Mouse (Mus musculus): ENCODE results near the gene Gdpd5. TPM values are rescaled to one million over a fixed set of nuclear protein-coding genes. Genes with fewer than 3 reads are reported as not detected.

The Gdpd5 gene
- total RNA-seq, 2 experiments from 2014 or later: 18.8 to 24.5 TPM

GRCm38 (mm10) chr7:99403254-99403653, 22.0 kb downstream of the Gdpd5 start:
- no peak for DNase-seq (ENCODE audit: low spot score in 2 of 2)

GRCm38 (mm10) chr7:99404031-99404735, 23.0 kb downstream of the Gdpd5 start:
- no peak for DNase-seq (ENCODE audit: low spot score in 2 of 2)

- DNase-seq (ENCODE audit: low spot score in 2 of 2): no peak
These were observed 24.4 kb downstream of the Gdpd5 start for GRCm38 (mm10) chr7:99405386-99406155.

GRCm38 (mm10) chr7:99407598-99407997, 26.4 kb downstream of the Gdpd5 start:
- DNase-seq (ENCODE audit: low spot score in 2 of 2): no peak

GRCm38 (mm10) chr7:99409441-99410222, 28.4 kb downstream of the Gdpd5 start:
- no peak for DNase-seq (ENCODE audit: low spot score in 2 of 2)

GRCm38 (mm10) chr7:99410315-99410714, 29.1 kb downstream of the Gdpd5 start:
- no peak for DNase-seq (ENCODE audit: low spot score in 2 of 2)

GRCm38 (mm10) chr7:99411047-99411779, 30.0 kb downstream of the Gdpd5 start:
- DNase-seq (ENCODE audit: low spot score in 2 of 2): no peak

GRCm38 (mm10) chr7:99415045-99415444, 33.8 kb downstream of the Gdpd5 start:
- DNase-seq (ENCODE audit: low spot score in 2 of 2): no peak

- no peak for DNase-seq (ENCODE audit: low spot score in 2 of 2)
These were observed 38.1 kb downstream of the Gdpd5 start for GRCm38 (mm10) chr7:99419311-99419710.

GRCm38 (mm10) chr7:99421006-99421405, 39.8 kb downstream of the Gdpd5 start:
- no peak for DNase-seq (ENCODE audit: low spot score in 2 of 2)

- no peak for DNase-seq (ENCODE audit: low spot score in 2 of 2)
These were observed 43.4 kb downstream of the Gdpd5 start for GRCm38 (mm10) chr7:99424538-99425155.

- DNase-seq (ENCODE audit: low spot score in 2 of 2): no peak
These were observed 44.5 kb downstream of the Gdpd5 start for GRCm38 (mm10) chr7:99425706-99426105.

- no peak for DNase-seq (ENCODE audit: low spot score in 2 of 2)
These were observed 45.8 kb downstream of the Gdpd5 start for GRCm38 (mm10) chr7:99427031-99427430.

- DNase-seq (ENCODE audit: low spot score in 2 of 2): no peak
These were observed 46.8 kb downstream of the Gdpd5 start for GRCm38 (mm10) chr7:99427987-99428386.

- no peak for DNase-seq (ENCODE audit: low spot score in 2 of 2)
These were observed 47.6 kb downstream of the Gdpd5 start for GRCm38 (mm10) chr7:99428836-99429235.

- DNase-seq (ENCODE audit: low spot score in 2 of 2): no peak
These were observed 48.6 kb downstream of the Gdpd5 start for GRCm38 (mm10) chr7:99429786-99430185.

- no peak for DNase-seq (ENCODE audit: low spot score in 2 of 2)
These were observed 49.0 kb downstream of the Gdpd5 start for GRCm38 (mm10) chr7:99430246-99430645.

GRCm38 (mm10) chr7:99432248-99432647, 51.0 kb downstream of the Gdpd5 start:
- peak; percentile 45 to 67 for DNase-seq (ENCODE audit: low spot score in 2 of 2)

- DNase-seq (ENCODE audit: low spot score in 2 of 2): no peak
These were observed 51.6 kb downstream of the Gdpd5 start for GRCm38 (mm10) chr7:99432863-99433262.

GRCm38 (mm10) chr7:99434672-99435250, 53.5 kb downstream of the Gdpd5 start:
- DNase-seq (ENCODE audit: low spot score in 2 of 2): no peak
